10 mouse cellular contexts compared by ENCODE assay signal in the genomic region with DNA sequence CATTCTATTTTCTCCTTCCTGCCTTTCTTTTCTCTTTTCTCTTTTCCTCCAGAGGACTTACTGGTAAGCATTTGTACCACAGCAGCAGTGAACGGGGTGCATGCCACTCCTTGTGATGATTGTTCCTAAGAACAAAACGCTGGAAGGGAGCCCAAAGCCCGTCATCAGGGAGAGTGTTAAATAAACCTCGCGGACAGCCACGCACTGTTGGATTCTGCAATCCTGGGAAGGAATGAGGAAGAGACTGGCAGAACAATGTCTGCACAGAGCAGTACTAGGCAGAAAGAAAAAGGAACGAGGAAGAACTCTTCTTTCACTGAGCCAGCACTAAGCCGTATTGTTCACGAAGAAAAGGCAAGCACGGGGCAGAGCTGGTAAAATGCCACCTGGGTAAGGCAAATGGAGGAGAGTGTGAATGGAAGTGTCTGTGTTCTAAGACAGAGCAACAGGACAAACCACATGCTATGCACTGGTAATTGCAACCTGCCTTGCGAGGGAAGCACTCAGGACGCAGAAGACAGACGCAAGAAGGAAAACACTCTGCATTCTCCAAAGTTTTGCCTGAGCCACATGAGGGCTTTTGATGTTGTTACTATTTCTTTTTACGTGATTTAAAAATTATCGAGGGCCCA. TPM values are rescaled to one million over a fixed set of nuclear protein-coding genes. Genes with fewer than 3 reads are reported as not detected.
A peak's percentile ranks its signal among the peaks of the same experiment; 100 is the strongest.
DNase-seq lines count a peak whose midpoint lies in the region; ATAC-seq lines count a peak whose summit lies in the region.
"Had no signal": no experiment of that assay in that cellular context is flagged by ENCODE, and none has a peak within 500 bp of the region (broad histone marks: within the 10 kb centered on the region; RNA-seq: fewer than 3 reads in every experiment).

No protein-coding gene starts in this region.

- H3K9me3 ChIP-seq in embryonic facial prominence, embryonic 13.5 days = no peaks in the 10 kb centered on the region
- H3K9me3 ChIP-seq in hindbrain, embryonic 13.5 days = 0 out of 2 replicates have a peak, but pooled peaks cover 8% of the 10 kb centered on the region
- H3K9me3 ChIP-seq in midbrain, embryonic 11.5 days (ENCODE audit: control insufficient read depth, low read length) = no peaks in the 10 kb centered on the region

- peak; percentile 52 for DNase-seq in adipocyte (ENCODE audit: low spot score)
- DNase-seq in midbrain, embryonic 11.5 days (ENCODE audit: low spot score, missing footprints) = no peak
- no peak for DNase-seq in frontal cortex, postnatal 14 days (ENCODE audit: low spot score in 2 of 2)
- no peak for DNase-seq in layer of hippocampus, postnatal 10 days (ENCODE audit: low spot score in 2 of 2)
- no peak for DNase-seq in testis, postnatal 14 days (ENCODE audit: low spot score)
- DNase-seq in thymus, postnatal 0 days (ENCODE audit: low spot score) = no peak

- H3K4me3 ChIP-seq in embryonic facial prominence, embryonic 13.5 days = no peak overlapping the region
- peak overlapping the region; percentile 7; the same call in 1 of the 2 replicates for H3K4me3 ChIP-seq in hindbrain, embryonic 13.5 days
- H3K4me3 ChIP-seq in midbrain, embryonic 11.5 days (ENCODE audit: low read depth, low read length) = no peak overlapping the region

- H3K27ac ChIP-seq in embryonic facial prominence, embryonic 13.5 days = no peak overlapping the region
- no peak overlapping the region for H3K27ac ChIP-seq in hindbrain, embryonic 13.5 days
- no peak overlapping the region for H3K27ac ChIP-seq in midbrain, embryonic 11.5 days (ENCODE audit: low read depth, low read length)

- H3K4me2 ChIP-seq in embryonic facial prominence, embryonic 13.5 days = peak overlapping the region; percentile 42
- H3K4me2 ChIP-seq in hindbrain, embryonic 13.5 days = peak overlapping the region; percentile 42
- H3K4me2 ChIP-seq in midbrain, embryonic 11.5 days = peak overlapping the region; percentile 25; the same call in 1 of the 2 replicates

- H3K9ac ChIP-seq in embryonic facial prominence, embryonic 13.5 days = no peak overlapping the region
- H3K9ac ChIP-seq in hindbrain, embryonic 13.5 days = 0 out of 2 replicates have a peak overlapping the region, but pooled peaks have one; percentile 44
- H3K9ac ChIP-seq in midbrain, embryonic 11.5 days (ENCODE audit: low read length) = peak overlapping the region; percentile 36

- no peaks in the 10 kb centered on the region for H3K36me3 ChIP-seq in embryonic facial prominence, embryonic 13.5 days
- no peaks in the 10 kb centered on the region for H3K36me3 ChIP-seq in hindbrain, embryonic 13.5 days
- H3K36me3 ChIP-seq in midbrain, embryonic 11.5 days (ENCODE audit: control insufficient read depth, insufficient read depth, low read length) = no peaks in the 10 kb centered on the region

- 27% methylated on average over 15 of the region's 15 CpGs for WGBS in embryonic facial prominence, embryonic 13.5 days
- 22% methylated on average over 15 of the region's 15 CpGs for WGBS in hindbrain, embryonic 13.5 days
- WGBS in midbrain, embryonic 11.5 days = 29% methylated on average over 15 of the region's 15 CpGs

- ATAC-seq in embryonic facial prominence, embryonic 13.5 days (ENCODE audit: insufficient number of reproducible peaks, insufficient read depth, low FRiP score, low TSS enrichment, low read depth) = peak; percentile 79
- ATAC-seq in hindbrain, embryonic 13.5 days (ENCODE audit: low FRiP score) = 0 out of 2 replicates have a peak, but pooled peaks have one; percentile 36
- peak; percentile 24; the same call in 1 of the 2 replicates for ATAC-seq in midbrain, embryonic 11.5 days (ENCODE audit: low FRiP score)
- ATAC-seq: activated CD4-positive, CD25-positive, alpha-beta regulatory T cell, adult 4 months had no signal

- no peaks in the 10 kb centered on the region for H3K27me3 ChIP-seq in embryonic facial prominence, embryonic 13.5 days
- 0 out of 2 replicates have a peak, but pooled peaks cover 7% of the 10 kb centered on the region for H3K27me3 ChIP-seq in hindbrain, embryonic 13.5 days
- no peaks in the 10 kb centered on the region for H3K27me3 ChIP-seq in midbrain, embryonic 11.5 days (ENCODE audit: control insufficient read depth, insufficient read depth, low read length)

- 0 out of 2 replicates have a peak, but pooled peaks cover 2% of the 10 kb centered on the region for H3K4me1 ChIP-seq in embryonic facial prominence, embryonic 13.5 days
- H3K4me1 ChIP-seq in hindbrain, embryonic 13.5 days (replicated peaks) = 0 out of 2 replicates have a peak, but pooled peaks cover 6% of the 10 kb centered on the region
- H3K4me1 ChIP-seq in midbrain, embryonic 11.5 days (ENCODE audit: control insufficient read depth, insufficient read depth, low read length) = no peaks in the 10 kb centered on the region

RNA-seq across cellular contexts. Expression of a gene that starts 7.0 kb away (rescaled TPM):
- 2.2 TPM in 2 replicates for polyA plus RNA-seq in embryonic facial prominence, embryonic 13.5 days (2015; fragmentation: Nextera tagmentation; extraction: Ambion mirVana)
- 22.1 and 23.0 TPM in 2 replicates for polyA plus RNA-seq in hindbrain, embryonic 13.5 days (2015; fragmentation: Nextera tagmentation; extraction: Ambion mirVana)
- polyA plus RNA-seq in midbrain, embryonic 11.5 days (2014; fragmentation: Nextera tagmentation; extraction: Ambion mirVana) = 0.44 and 1.3 TPM in 2 replicates
- total RNA-seq in layer of hippocampus, postnatal 10 days (2021) = 100 to 1,000 TPM; 103 to 104 TPM
- polyA plus RNA-seq in thymus, postnatal 0 days (2015; fragmentation: Nextera tagmentation; extraction: Ambion mirVana) = 0.06 and 0.17 TPM in 2 replicates
- total RNA-seq: monocyte, adult 5-6 weeks had no signal
- polyA plus RNA-seq: activated CD4-positive, CD25-positive, alpha-beta regulatory T cell, adult 4 months had no signal

Comparison
In these comparisons a context has a peak if more than half of its experiments do, and no peak if none do; other contexts are left out.
1. ATAC-seq: peak in every context shown above with its lines; median percentile 79 in embryonic facial prominence, embryonic 13.5 days; 36 in hindbrain, embryonic 13.5 days; 24 in midbrain, embryonic 11.5 days.